In the genomic region with DNA sequence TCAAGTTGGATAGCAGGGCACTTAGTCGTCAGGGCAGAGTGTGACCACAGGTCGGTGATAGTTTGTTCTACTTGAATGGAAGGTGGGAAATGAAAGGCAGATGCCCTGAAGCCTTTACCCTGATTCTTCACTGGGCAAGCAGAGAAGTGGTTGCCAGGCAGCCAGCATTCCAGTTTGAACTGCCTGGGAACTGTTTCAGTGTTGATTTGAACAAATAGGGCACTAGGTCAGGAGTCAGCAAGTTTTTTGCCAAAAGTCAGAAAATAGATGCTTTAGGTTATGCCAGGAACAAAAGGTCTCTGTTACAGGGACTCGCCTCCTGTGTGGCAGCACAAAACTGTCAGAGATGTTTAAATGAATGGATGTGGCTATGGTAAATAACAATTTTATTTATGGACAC, we compare ENCODE assay signal across 19 mouse cellular contexts. TPM values are rescaled to one million over a fixed set of nuclear protein-coding genes. Genes with fewer than 3 reads are reported as not detected.
DNase-seq lines count a peak whose midpoint lies in the region; ATAC-seq and TF ChIP-seq lines count a peak whose summit lies in the region.
"Had no signal": no experiment of that assay in that cellular context is flagged by ENCODE, and none has a peak within 500 bp of the region (broad histone marks: within the 10 kb centered on the region; RNA-seq: fewer than 3 reads in every experiment).

No protein-coding gene starts in this region.

- no peak for TF ChIP-seq POLR2A in liver, adult 2 months (IDR thresholded peaks at IDR 0.05; ENCODE audit: extremely low read depth, insufficient read depth, low read length)

- H3K4me2 ChIP-seq in liver, embryonic 12.5 days = no peak overlapping the region

- no peaks in the 10 kb centered on the region for H3K79me2 ChIP-seq in liver, adult 2 months (ENCODE audit: control insufficient read depth, insufficient read depth, low read length)

- no peak overlapping the region for H3K9ac ChIP-seq in liver, adult 2 months (ENCODE audit: low read depth, low read length)
- no peak overlapping the region for H3K9ac ChIP-seq in liver, embryonic 12.5 days

- H3K9me3 ChIP-seq in heart, embryonic 10.5 days = no peaks in the 10 kb centered on the region
- no peaks in the 10 kb centered on the region for H3K9me3 ChIP-seq in liver, embryonic 12.5 days (replicated peaks)
- H3K9me3 ChIP-seq: G1E; midbrain, embryonic 10.5 days had no signal

- no peaks in the 10 kb centered on the region for H3K36me3 ChIP-seq in heart, embryonic 10.5 days
- H3K36me3 ChIP-seq in liver, adult 2 months (ENCODE audit: control insufficient read depth, insufficient read depth, low read length) = no peaks in the 10 kb centered on the region
- no peaks in the 10 kb centered on the region for H3K36me3 ChIP-seq in liver, embryonic 12.5 days
- H3K36me3 ChIP-seq: G1E; midbrain, embryonic 10.5 days had no signal

- TF ChIP-seq CTCF in liver, adult 2 months (IDR thresholded peaks at IDR 0.05; ENCODE audit: low read depth, low read length) = no peak

- H3K27me3 ChIP-seq in heart, embryonic 10.5 days (ENCODE audit: insufficient read depth, poor library complexity, severe bottlenecking) = no peaks in the 10 kb centered on the region
- no peaks in the 10 kb centered on the region for H3K27me3 ChIP-seq in liver, adult 2 months (ENCODE audit: control insufficient read depth, insufficient read depth, low read length)
- H3K27me3 ChIP-seq in liver, embryonic 12.5 days (replicated peaks) = peaks cover 10% of the 10 kb centered on the region; the same call in 1 of the 2 replicates

- no peak for ATAC-seq in liver, embryonic 12.5 days
- ATAC-seq: forebrain, embryonic 16.5 days had no signal

- no peak overlapping the region for H3K4me3 ChIP-seq in heart, embryonic 10.5 days
- no peak overlapping the region for H3K4me3 ChIP-seq in liver, adult 2 months (ENCODE audit: insufficient read depth, low read depth, low read length)
- H3K4me3 ChIP-seq in liver, embryonic 12.5 days = no peak overlapping the region
- H3K4me3 ChIP-seq: gastrocnemius, adult 2 months; heart, adult 2 months; midbrain, embryonic 10.5 days had no signal

- peak; percentile 70 for DNase-seq in heart, adult 11 months
- DNase-seq in heart, embryonic 10.5 days (ENCODE audit: low spot score) = no peak
- peak; percentile 95 for DNase-seq in liver, adult 2 months (ENCODE audit: extremely low read depth, low read depth, low spot score)
- DNase-seq in adipocyte (ENCODE audit: low spot score) = peak; percentile 97
- DNase-seq in cerebellum, postnatal 36 days = peak; percentile 4 to 6
- DNase-seq in thymus, adult 18-20 months = no peak
- DNase-seq: gastrocnemius, adult 2 months; heart, adult 2 months; layer of hippocampus, postnatal 36 days; lung, postnatal 36 days; right cerebral cortex, postnatal 25 days had no signal

- no peaks in the 10 kb centered on the region for H3K4me1 ChIP-seq in heart, embryonic 10.5 days
- H3K4me1 ChIP-seq in liver, adult 2 months (ENCODE audit: control insufficient read depth, insufficient read depth, low read length) = peaks cover 5% of the 10 kb centered on the region
- no peaks in the 10 kb centered on the region for H3K4me1 ChIP-seq in liver, embryonic 12.5 days
- H3K4me1 ChIP-seq: midbrain, embryonic 10.5 days had no signal

- H3K27ac ChIP-seq in heart, embryonic 10.5 days = no peak overlapping the region
- no peak overlapping the region for H3K27ac ChIP-seq in liver, adult 2 months (replicated peaks; ENCODE audit: insufficient read depth, low read depth, low read length)
- H3K27ac ChIP-seq in liver, embryonic 12.5 days = no peak overlapping the region
- H3K27ac ChIP-seq: gastrocnemius, adult 2 months; heart, adult 2 months; midbrain, embryonic 10.5 days had no signal

- 77% methylated on average over 3 of the region's 3 CpGs for WGBS in heart, embryonic 10.5 days
- 19% methylated on average over 3 of the region's 3 CpGs for WGBS in liver, adult 2 months
- 62% methylated on average over 3 of the region's 3 CpGs for WGBS in liver, embryonic 12.5 days (ENCODE audit: insufficient replicate concordance)

RNA-seq across cellular contexts. Expression of a gene that starts 7.2 kb away (rescaled TPM):
- polyA plus RNA-seq in heart, embryonic 10.5 days (2016; fragmentation: Nextera tagmentation; extraction: Ambion mirVana) = not detected in 2 replicates
- total RNA-seq in liver, adult 2 months (2014; rRNA removed) = not detected in 2 replicates
- not detected in 2 replicates for polyA plus RNA-seq in liver, adult 2 months (2012; rRNA removed)
- polyA plus RNA-seq in liver, embryonic 12.5 days (2016; fragmentation: Nextera tagmentation; extraction: Ambion mirVana) = not detected in 2 replicates
- total RNA-seq: gastrocnemius, adult 2 months; heart, adult 2 months; layer of hippocampus, postnatal 36 days had no signal
- polyA plus RNA-seq: forebrain, embryonic 16.5 days; G1E; heart, adult 2 months; heart, postnatal 0 days; limb, embryonic 11.5 days; liver, embryonic 16.5 days; midbrain, embryonic 10.5 days; testis, adult 2 months had no signal

RNA-seq across cellular contexts. Expression of a gene that starts 23.4 kb away (rescaled TPM):
- 9.7 and 13.8 TPM in 2 replicates for polyA plus RNA-seq in heart, embryonic 10.5 days (2016; fragmentation: Nextera tagmentation; extraction: Ambion mirVana)
- total RNA-seq in liver, adult 2 months (2014; rRNA removed) = 279 and 283 TPM in 2 replicates
- polyA plus RNA-seq in liver, adult 2 months (2012; rRNA removed) = 166 and 218 TPM in 2 replicates
- 7.3 and 8.3 TPM in 2 replicates for polyA plus RNA-seq in liver, embryonic 12.5 days (2016; fragmentation: Nextera tagmentation; extraction: Ambion mirVana)
- polyA plus RNA-seq: G1E had no signal

RNA-seq across cellular contexts. Expression of a gene that starts 39.5 kb away (rescaled TPM):
- 0.21 and 0.41 TPM in 2 replicates for polyA plus RNA-seq in heart, embryonic 10.5 days (2016; fragmentation: Nextera tagmentation; extraction: Ambion mirVana)
- total RNA-seq in liver, adult 2 months (2014; rRNA removed) = 0.46 TPM in 1 of 2 replicates, not detected in the other
- polyA plus RNA-seq in liver, adult 2 months (2012; rRNA removed) = 0.29 and 0.37 TPM in 2 replicates
- not detected in 2 replicates for polyA plus RNA-seq in liver, embryonic 12.5 days (2016; fragmentation: Nextera tagmentation; extraction: Ambion mirVana)
- total RNA-seq: layer of hippocampus, postnatal 36 days had no signal
- polyA plus RNA-seq: G1E; testis, adult 2 months had no signal

RNA-seq across cellular contexts. Expression of a gene that starts 42.5 kb away (rescaled TPM):
- polyA plus RNA-seq in heart, embryonic 10.5 days (2016; fragmentation: Nextera tagmentation; extraction: Ambion mirVana) = 40.8 and 45.2 TPM in 2 replicates
- 5.6 and 6.2 TPM in 2 replicates for total RNA-seq in liver, adult 2 months (2014; rRNA removed)
- 3.7 and 3.8 TPM in 2 replicates for polyA plus RNA-seq in liver, adult 2 months (2012; rRNA removed)
- polyA plus RNA-seq in liver, embryonic 12.5 days (2016; fragmentation: Nextera tagmentation; extraction: Ambion mirVana) = 34.4 and 36.0 TPM in 2 replicates

Comparison
In these comparisons a context has a peak if more than half of its experiments do, and no peak if none do; other contexts are left out.
1. DNase-seq: peak in heart, adult 11 months (single experiment), liver, adult 2 months (single experiment), adipocyte (single experiment) and cerebellum, postnatal 36 days (2 of 2); none in heart, embryonic 10.5 days (single experiment) and thymus, adult 18-20 months (0 of 2).
2. RNA of a gene that starts 23.4 kb away (polyA plus RNA-seq): 166 to 218 TPM in liver, adult 2 months; 9.7 to 13.8 TPM in heart, embryonic 10.5 days and 7.3 to 8.3 TPM in liver, embryonic 12.5 days; every median in the first group is over 10 times any median in the second.